Mouse (Mus musculus) CD4-positive, CD25-positive, alpha-beta regulatory T cell, adult 2 months (primary cell): ENCODE results near the gene Hcfc2.
A peak's percentile ranks its signal among the peaks of the same experiment; 100 is the strongest.

ENCODE experiments used
- DNase-seq: peaks from one replicate; pipeline ENCODE4 v3.0.0-alpha.2; 2012; ENCODE audit warnings: low read depth, low spot score

Gene Hcfc2

GRCm38 (mm10) chr10:82695956-82696355 is at the start of gene Hcfc2:
TSS of gene Hcfc2 (plus strand) at chr10:82696160.
- no peak for DNase-seq

- no peak for DNase-seq
Measured at GRCm38 (mm10) chr10:82647205-82647811, 48.7 kb upstream of the Hcfc2 start.

- DNase-seq: no peak
Measured at GRCm38 (mm10) chr10:82651221-82651620, 44.7 kb upstream of the Hcfc2 start.

- no peak for DNase-seq
Measured at GRCm38 (mm10) chr10:82652625-82653024, 43.3 kb upstream of the Hcfc2 start.

GRCm38 (mm10) chr10:82654581-82654980 is 41.4 kb upstream of the Hcfc2 start:
- no peak for DNase-seq

GRCm38 (mm10) chr10:82661820-82662219 is 34.1 kb upstream of the Hcfc2 start:
- peak; percentile 9 for DNase-seq

GRCm38 (mm10) chr10:82662267-82662990 is 33.5 kb upstream of the Hcfc2 start:
- peak; percentile 56 for DNase-seq

- no peak for DNase-seq
Measured at GRCm38 (mm10) chr10:82663289-82663688, 32.7 kb upstream of the Hcfc2 start.

GRCm38 (mm10) chr10:82665951-82666350 is 30.0 kb upstream of the Hcfc2 start:
- no peak for DNase-seq

- DNase-seq: peak; percentile 89
Measured at GRCm38 (mm10) chr10:82666436-82667234, 29.3 kb upstream of the Hcfc2 start.

- DNase-seq: no peak
Measured at GRCm38 (mm10) chr10:82670205-82670604, 25.8 kb upstream of the Hcfc2 start.

GRCm38 (mm10) chr10:82676949-82677348 is 19.0 kb upstream of the Hcfc2 start:
- DNase-seq: no peak

- DNase-seq: no peak
Measured at GRCm38 (mm10) chr10:82680769-82681168, 15.2 kb upstream of the Hcfc2 start.

GRCm38 (mm10) chr10:82681639-82682038 is 14.3 kb upstream of the Hcfc2 start:
- no peak for DNase-seq

- DNase-seq: no peak
Measured at GRCm38 (mm10) chr10:82685440-82685839, 10.5 kb upstream of the Hcfc2 start.

- DNase-seq: no peak
Measured at GRCm38 (mm10) chr10:82689681-82690211, 6.2 kb upstream of the Hcfc2 start.

- no peak for DNase-seq
Measured at GRCm38 (mm10) chr10:82690494-82690893, 5.5 kb upstream of the Hcfc2 start, which contains the start of gene Glt8d2. TSS of gene Glt8d2 (minus strand) at chr10:82690650.

GRCm38 (mm10) chr10:82696453-82697079 is 606 bp downstream of the Hcfc2 start:
- no peak for DNase-seq

GRCm38 (mm10) chr10:82697305-82697898 is 1.4 kb downstream of the Hcfc2 start:
- DNase-seq: peak; percentile 55

- DNase-seq: peak; percentile 95
Measured at GRCm38 (mm10) chr10:82698712-82699261, 2.8 kb downstream of the Hcfc2 start.
